Mouse (Mus musculus): ENCODE measurements around the gene Cnn3.

Cnn3 gene

DNA sequence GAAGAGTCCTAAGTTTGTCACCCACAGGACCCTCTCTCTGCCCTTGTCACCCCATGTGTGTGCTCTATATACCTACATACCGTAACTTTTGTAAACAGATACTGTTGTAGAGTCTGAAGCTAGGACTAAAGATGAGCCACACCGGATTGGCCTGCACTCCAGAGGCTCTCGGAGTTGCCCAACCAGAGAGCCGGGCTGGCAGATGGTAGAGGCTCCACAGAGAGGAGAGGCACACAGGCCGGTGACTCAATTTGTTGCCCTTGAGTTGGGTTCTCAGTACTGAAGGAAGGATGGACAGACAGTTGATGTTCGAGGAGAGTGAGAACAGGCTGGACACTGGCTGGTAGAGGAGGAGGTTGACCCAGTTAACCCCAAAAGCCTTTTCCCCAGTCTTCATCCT lies 18.1 kb downstream of the Cnn3 start:
- in situ Hi-C loops (cut with MboI; ENCODE audit: unreplicated experiment in 2 of 2): loop anchor here in 1 of 2 experiments (5.0 kb wide), 1 partner anchor 127 kb away; no protein-coding TSS in a partner anchor

DNA sequence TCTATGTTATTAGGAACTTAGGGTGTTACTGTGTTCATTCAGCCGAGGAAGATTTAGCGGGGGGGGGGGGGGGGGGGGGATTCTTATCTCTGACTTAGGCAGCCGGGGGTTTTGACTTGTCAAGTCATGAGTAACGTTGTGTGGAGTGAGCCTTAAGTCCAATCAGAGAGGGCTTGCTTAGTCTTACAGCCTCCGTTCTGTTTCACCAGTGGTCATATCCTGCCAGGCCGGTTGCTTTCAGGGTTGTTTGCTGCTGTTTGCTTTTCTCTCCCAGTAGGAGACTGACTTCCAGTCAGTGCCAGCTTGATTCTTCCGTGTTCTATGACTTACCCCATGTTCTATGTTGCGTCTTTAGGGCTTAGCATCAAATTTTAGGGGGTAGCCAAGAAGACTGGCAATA lies 20.2 kb downstream of the Cnn3 start:
- in situ Hi-C loops (cut with MboI; ENCODE audit: unreplicated experiment in 2 of 2): no loop called here

DNA sequence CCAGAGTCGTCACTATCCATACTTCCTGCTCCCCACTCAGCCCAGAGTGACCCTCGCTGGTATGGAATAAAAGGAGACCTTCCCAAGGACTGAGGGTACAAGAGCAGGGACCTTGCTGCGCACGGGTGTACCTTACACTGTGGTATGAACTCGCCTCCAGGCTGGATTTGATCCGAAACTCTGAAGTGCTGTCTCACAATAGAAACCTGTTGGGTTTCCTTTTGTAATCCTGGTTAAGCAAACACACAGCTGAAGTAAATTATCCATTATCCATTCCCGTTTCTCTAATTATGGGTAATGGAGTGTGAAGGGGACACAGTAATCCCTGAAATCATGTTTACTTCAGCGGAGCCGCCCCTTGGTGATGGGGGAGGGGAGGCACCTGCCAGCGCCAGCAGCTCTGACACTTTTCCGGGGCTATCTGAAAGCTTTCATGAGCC lies 21.8 kb downstream of the Cnn3 start:
- in situ Hi-C loops (cut with MboI; ENCODE audit: unreplicated experiment in 2 of 2): no loop called here

DNA sequence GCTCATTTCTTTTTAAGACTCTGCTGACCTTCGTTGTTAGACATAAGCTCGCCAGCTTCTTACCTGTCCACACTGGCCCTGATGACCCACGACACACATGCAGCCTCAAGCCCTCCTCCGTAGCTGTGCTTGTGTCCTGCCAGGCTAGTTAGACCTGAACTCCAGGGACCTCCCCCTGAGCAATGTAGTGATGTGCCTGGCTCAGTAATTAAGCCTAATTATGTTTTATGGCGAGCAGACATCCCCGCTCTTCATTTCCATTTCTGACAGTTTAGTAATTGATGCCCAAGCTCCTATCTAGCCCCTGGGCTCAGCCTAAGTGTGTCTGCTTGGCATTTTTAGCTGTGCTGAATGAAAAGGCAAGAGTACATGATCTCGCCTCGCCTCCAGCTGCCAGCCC lies 22.3 kb downstream of the Cnn3 start:
- in situ Hi-C loops (cut with MboI; ENCODE audit: unreplicated experiment in 2 of 2): no loop called here

DNA sequence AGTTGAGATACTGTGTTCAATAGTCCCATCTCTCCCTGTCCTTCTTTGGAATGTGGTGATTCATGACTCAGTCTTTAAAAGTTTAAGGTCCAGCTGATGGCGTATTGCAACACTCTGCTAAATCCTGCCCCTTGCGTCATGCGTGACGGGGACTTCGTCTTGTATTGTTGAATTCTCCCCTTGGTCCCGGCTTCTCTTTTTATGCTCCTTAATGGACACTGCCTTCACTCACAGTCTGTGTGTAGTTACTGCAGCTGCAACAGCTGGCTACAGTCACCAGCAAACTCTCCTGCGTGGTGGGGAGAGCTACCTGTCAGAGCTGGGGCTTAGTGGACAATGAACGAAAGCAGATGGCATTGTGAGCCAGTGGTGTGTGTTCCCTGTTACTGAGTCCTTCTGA lies 23.2 kb downstream of the Cnn3 start:
- in situ Hi-C loops (cut with MboI; ENCODE audit: unreplicated experiment in 2 of 2): no loop called here

DNA sequence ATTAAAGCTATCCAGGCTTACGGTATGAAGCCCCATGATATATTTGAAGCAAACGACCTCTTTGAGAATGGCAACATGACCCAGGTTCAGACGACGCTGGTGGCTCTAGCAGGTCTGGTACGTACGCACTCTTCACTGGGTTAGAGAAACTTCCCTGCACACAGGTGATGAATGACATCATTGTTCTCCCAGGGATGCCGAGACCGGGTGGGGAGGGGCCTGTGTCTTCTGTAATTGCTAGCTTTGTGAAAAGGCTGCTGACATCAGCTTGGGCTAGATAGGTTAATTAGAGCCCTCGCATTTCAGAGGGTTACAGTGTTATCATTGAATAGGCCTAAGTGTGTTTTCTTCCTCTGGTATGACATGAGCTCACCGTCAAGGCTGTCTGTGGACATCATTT lies 25.1 kb downstream of the Cnn3 start:
- in situ Hi-C loops (cut with MboI; ENCODE audit: unreplicated experiment in 2 of 2): no loop called here

DNA sequence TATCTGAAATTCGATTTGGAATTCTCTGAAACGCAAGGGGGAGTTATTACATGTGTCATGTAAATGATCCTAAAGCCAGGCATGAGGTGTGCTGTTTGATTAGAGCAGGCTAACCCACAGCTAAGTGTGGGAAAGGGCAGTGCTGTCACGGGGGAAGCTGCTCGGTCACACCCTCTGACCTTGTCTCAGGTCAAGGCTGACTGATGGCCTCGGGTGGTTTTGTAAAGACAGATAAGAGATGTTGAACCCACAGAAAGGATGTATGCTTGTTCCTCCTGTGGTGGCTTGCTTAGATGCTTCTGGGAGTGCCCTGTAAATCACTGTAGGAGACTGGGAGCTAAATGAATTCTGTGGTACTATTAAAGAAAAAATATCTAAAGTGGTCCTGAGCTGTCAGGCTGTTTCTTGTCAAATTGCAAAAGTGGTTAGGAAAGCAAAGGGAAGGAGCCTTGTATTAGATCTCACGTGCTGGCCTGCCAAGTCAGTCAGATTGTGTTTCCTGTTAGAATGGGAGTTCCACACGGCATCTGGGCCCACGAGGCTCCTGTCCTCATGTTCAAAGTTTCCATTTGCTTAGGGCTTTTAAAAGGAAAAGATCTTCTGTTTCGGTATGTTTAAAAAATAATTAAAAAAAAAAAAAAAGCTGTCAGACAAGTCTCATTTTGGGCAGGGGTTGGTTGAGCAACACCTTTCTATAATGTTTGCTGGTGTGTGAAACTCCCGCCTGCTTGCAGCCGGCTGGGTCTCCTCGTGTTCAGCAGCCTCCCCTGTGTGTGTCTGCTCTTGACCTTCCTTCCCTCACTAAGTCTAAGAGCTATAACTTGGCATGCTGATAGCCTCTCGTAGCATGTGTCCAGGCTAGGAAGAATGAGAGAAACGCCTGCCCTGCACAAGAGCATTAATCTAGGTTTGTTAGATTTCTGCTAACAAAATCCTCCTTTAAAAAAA lies 32.5 kb downstream of the Cnn3 start:
- in situ Hi-C loops (cut with MboI; ENCODE audit: unreplicated experiment in 2 of 2): no loop called here

DNA sequence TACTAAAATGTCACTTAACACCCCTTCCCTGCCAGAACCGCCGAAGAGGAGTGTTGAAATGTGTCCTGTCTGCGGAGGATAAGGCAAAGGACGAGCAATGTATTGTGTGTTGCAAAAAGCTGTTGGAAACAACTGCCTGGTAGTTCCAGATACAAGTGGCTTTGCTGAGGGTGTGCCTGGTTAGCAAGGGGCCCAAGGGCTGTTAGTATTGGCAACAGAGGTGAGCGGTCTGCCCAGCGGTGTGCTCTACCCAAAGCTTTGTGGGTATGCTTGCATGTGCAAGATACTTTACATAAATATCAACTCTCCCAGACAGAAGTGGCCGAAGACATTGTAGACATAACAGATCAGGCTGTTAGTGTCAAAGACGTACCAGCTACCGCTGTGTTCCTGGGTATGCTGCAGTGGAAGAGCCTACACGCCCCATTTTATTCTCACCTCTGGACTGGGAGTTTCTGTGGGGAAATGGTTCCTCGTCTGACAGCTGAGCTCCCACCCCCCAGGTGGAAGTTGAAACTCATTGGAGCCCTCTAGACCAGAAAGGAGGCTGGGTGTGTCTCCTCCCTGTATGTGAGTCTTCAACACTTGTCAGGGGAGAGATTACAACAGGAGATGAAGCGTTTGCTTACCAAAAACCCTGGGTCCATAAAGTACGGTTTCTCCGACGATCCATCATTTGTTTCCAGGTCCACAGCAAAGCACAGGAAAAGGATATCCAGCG lies 34.3 kb downstream of the Cnn3 start:
- in situ Hi-C loops (cut with MboI; ENCODE audit: unreplicated experiment in 2 of 2): no loop called here

DNA sequence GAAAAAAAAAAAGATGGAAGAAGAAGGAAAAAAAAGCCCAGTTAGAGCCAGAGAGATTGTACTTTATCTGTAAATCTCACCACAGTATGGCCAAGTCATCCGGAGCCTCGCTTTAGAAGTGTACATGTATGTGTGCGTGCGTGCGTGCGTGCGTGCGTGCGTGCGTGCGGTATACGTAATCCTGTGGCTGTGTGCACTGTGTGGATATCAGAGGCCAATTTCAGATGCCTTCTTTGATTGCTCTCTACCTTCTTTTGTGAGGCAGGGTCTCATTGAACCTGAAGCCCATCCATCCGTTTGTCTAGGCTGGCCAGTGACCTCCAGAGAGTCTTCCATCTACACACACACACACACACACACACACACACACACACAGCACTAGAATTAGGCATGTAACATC lies 35.2 kb downstream of the Cnn3 start:
- in situ Hi-C loops (cut with MboI; ENCODE audit: unreplicated experiment in 2 of 2): no loop called here

DNA sequence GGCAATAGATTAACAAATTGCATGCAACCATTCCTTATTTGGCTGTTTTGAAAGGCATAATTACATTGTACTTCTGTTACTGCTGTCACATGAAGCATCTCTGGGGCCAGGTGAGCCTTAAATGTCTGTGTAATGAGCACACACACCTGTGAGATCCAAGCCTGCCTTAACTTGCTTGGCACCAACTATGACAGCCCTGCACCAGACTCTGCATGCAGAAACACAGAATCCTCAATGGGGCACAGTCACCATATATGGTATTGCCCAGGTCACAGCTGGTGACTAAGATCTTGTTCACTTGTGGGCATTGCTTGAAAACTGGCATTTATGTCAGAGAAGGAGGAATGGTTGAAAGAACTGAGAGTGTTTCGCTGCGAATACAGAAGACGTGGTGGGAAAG lies 36.5 kb downstream of the Cnn3 start:
- in situ Hi-C loops (cut with MboI; ENCODE audit: unreplicated experiment in 2 of 2): no loop called here

DNA sequence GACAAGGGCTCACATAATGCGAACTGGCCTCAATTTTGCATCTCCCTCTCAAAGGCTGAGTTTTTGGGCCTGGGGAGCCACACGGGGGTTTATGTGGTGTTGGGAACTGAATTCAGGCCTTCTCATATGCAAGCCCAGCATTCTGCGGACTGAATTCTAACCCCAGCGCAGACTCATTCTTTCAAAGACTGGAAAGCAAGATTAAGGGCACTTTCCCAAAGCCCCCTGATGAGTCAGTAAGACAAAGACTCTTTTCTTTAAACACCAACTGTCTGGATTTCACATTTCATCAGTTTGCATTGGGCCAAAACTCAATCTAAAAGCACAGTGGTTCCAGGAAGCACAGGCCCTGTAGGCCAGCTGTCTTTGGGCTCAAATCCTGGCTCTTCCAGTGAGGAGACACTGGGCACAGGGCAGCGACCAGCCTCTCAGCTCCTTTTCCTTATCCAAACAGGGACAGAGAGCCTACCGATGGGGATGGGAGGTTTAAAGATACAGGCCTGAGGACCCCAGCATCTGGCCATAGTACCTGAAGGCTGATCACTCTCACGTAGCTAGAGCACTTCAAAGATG lies 38.5 kb downstream of the Cnn3 start:
- in situ Hi-C loops (cut with MboI; ENCODE audit: unreplicated experiment in 2 of 2): no loop called here

DNA sequence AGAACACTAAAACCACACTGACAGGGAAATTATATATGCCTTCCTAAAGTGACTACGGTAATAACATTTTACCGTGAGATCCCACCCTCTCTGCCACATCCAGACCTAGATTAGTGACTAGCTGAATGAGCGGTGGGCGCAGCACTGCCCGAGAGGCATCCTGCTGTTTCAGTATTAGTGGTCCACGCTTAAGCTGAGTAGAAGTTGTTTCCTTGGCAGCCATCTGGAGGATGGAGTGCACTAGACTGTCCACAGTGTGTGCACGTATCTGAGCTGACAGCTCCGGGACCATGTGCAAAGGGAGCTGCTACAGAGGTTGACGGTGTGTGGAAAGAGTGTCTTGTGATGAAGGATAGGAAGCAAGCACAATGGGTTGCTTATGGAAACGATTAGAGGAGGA lies 39.5 kb downstream of the Cnn3 start:
- in situ Hi-C loops (cut with MboI; ENCODE audit: unreplicated experiment in 2 of 2): no loop called here

DNA sequence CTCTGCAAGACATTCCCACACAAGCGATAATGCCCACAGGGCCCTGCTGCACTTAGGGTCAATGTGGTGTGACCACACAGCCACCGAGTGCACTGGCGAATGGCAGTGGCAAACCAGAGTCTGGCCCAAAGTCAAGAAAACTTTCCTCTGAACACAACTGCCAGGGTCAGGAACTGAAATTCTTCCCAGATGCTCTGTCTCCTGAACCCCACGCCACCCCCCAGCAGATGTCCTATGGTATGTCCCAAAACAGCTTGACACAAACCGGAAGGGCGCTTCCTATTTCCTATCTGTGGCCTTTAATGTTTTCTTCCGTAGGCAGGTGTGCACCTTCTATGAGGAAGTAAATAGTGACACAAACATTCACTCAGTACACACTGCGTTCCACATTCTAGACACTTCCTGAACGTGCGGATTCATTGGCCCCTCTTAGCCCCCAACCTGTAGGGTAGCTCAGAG lies 40.8 kb downstream of the Cnn3 start:
- in situ Hi-C loops (cut with MboI; ENCODE audit: unreplicated experiment in 2 of 2): no loop called here

DNA sequence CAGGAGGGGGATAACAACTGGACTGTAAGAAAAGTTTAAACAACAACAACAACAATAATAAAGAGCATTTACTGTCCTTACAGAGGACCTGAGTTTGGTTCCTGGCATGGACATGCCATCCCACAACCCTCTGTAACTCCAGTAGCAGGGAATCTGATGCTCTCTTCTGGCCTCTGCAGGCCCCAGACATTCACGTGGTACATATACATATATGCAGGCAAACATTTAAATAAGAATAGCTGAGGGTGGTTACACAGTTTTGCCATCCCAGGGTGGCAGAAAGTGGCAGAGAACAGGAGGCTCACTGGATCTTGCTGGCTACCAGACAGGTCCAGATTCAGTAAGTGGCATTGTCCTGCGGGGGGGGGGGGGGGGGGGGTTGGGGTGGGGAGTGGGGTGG lies 41.8 kb downstream of the Cnn3 start:
- in situ Hi-C loops (cut with MboI; ENCODE audit: unreplicated experiment in 2 of 2): no loop called here

DNA sequence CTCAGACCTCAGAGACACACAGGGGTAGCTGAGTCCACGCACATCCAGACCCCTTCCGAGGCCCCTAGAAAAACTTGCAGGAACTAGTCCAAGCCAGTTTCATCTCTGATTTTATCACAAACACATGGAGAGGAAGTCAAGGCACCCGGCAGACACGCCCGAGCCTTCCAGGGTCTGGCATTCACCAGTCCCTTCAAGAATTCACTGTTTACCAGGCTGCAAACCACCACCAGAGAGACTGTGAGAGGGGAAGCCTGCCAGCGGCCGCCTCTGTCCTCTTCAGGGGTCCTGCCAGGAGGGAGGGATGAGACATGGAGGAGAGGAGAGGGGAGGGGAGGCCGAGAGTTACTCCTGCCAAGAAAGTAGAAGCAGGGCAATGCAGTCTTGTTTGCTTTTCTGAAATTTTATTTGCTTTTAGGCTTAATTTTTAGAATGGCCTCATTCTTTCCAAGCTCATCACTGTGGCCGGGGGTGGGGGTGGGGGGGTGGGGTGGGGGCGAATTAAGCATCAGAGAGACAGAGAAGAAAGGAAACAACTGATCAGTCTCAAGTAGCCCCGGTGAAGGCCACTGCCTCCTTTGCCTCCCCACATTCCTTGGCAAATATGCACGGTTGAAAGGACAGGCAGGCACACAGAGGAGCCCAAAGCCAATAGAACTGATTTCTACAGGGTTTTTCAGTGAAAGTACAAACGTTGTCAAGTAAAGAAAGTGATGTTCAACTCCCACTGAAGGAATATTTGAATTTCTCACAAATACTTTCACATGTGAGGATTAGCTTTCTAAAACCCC lies 43.1 kb downstream of the Cnn3 start:
- in situ Hi-C loops (cut with MboI; ENCODE audit: unreplicated experiment in 2 of 2): no loop called here

DNA sequence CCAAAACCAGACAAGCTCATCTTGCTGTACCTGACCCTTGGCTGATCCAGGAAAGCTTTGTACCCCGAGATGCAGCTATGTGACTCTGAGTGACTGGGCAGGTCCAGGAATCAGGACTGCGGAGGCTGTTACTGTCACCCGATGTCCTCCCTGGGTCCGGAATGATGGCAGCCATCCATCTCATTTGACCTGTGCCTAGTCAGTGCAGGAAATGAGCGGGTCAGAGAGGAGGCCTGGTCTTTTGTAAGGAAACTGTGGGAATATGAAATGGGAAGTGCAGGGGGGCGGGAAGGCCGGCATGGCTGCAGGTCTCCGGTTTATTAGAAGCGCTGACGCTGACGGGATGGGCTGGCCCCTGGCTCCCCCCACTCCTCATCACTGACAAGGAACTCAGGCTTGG lies 45.4 kb downstream of the Cnn3 start:
- in situ Hi-C loops (cut with MboI; ENCODE audit: unreplicated experiment in 2 of 2): no loop called here

DNA sequence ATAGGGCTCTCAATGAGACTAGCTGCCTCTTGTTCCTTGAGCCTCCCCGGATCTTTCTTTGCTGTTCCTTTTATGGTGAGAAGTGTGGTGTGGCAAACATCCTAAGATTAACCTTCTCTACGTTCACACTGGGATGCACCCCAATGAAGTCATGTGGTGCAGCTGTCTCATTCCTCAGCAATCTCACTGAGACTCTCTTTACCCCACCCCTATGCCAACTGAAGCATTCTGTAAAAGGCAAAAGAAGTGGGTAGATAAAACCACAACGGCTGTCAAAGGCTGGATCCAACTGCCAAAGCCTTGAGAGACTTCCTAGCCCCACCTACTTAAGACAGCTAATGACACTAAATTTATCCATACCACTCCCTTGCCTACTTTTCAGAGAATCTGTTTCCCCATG lies 48.4 kb downstream of the Cnn3 start:
- in situ Hi-C loops (cut with MboI; ENCODE audit: unreplicated experiment in 2 of 2): no loop called here

DNA sequence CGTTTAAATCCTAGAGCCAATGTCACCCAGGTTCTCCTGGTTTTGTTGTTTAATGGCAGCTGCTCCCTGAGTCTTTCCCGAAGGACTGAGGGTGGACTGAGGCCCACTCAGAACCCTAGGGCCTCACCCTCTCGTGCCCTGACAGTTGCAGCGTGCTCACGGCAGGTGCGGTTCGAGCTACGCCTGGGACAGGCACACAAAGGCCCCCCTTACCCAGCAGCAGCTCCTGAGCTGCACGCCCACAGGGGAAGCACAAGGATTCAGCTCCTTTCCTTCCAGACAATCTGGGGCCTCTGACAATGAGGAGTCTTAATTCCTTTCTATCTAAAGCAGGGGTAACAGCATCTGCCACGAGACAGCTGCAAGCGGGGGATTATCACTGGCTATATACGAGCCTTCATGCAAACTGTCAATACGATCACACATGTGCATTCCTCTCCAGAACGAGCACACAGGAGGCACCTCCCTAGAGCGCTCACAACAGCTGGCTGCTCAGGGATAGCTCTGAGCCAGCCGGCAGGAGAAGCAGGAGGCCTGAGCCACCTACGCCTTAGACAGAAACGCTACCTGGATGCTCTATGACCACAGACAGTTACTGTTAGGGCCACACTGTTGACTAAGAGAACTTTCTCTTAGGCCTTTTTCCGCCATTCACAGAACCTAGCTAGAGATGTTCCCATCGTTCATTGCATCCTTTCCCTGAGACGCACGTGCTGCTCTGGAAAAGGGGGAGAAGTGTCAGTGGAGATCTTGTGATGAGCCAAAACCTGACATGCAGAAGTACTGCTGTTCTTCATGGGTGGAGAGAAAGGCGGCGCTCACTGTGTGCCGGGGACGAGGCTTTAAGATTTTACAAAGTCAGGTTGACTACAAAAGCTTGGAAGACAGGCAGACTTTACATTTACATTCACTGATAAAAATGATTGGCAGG lies 54.0 kb downstream of the Cnn3 start:
- in situ Hi-C loops (cut with MboI; ENCODE audit: unreplicated experiment in 2 of 2): no loop called here

DNA sequence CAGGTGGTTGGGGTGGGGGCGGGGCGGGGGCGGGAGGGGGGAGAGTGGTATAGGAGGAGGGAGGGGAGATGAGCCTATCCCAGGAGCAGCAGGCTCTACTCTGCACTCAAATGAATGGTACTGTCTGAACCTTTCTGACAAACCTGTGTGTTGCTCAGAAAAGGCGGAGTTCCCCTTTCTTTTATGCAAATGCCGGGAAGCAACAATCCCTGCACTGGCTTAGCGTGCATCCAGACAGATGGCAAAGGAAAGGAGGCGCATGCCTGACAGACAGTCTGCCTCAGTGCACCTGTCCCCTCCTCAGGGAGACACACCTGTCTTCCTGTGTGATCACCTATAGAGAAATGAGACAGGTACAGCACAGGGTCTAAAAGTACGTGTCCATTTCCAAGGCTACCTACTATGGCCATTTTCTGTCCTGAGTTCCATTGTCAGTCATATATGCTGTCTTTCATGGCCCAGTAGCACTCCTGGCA lies 54.7 kb downstream of the Cnn3 start:
- in situ Hi-C loops (cut with MboI; ENCODE audit: unreplicated experiment in 2 of 2): no loop called here
